Mouse (Mus musculus) lung, embryonic 14.5 days (tissue): ENCODE measurements around the gene Flnb. TPM values are rescaled to one million over a fixed set of nuclear protein-coding genes. Genes with fewer than 3 reads are reported as not detected.

ENCODE experiments used
- ATAC-seq: fragments of 200-750 bp; cut with Nextera tagmentation; 2 replicates; pipeline ENCODE4 v1.8.0; 2017; ENCODE audit warnings: mild to moderate bottlenecking, moderate TSS enrichment, moderate library complexity; ENCODE audit not compliant: insufficient read depth
- DNase-seq: peaks from one replicate; pipeline ENCODE4 v3.0.0-alpha.2; 2015
- H3K27ac ChIP-seq: fragments of 300-500 bp; sonication (generic); 2 replicates; pipeline ENCODE4 v1.5.1; 2014; ENCODE audit warnings: low read depth, mild to moderate bottlenecking, moderate library complexity
- H3K27me3 ChIP-seq: fragments of 300-500 bp; sonication (generic); 2 replicates; pipeline ENCODE4 v1.6.1; 2014; ENCODE audit warnings: low read length, control low read depth; ENCODE audit not compliant: insufficient read depth
- H3K36me3 ChIP-seq: fragments of 300-500 bp; sonication (generic); 2 replicates; pipeline ENCODE4 v1.6.1; 2014; ENCODE audit warnings: control low read depth; ENCODE audit not compliant: insufficient read depth
- H3K4me1 ChIP-seq: fragments of 300-500 bp; sonication (generic); 2 replicates; pipeline ENCODE4 v1.6.1; 2014; ENCODE audit warnings: antibody characterized with exemption, control low read depth; ENCODE audit not compliant: insufficient read depth
- H3K4me2 ChIP-seq: fragments of 300-500 bp; sonication (generic); 2 replicates; pipeline ENCODE4 v1.6.1; 2014; ENCODE audit warnings: mild to moderate bottlenecking
- H3K4me3 ChIP-seq: fragments of 300-500 bp; sonication (generic); 2 replicates; pipeline ENCODE4 v1.5.1; 2014; ENCODE audit warnings: low read depth, low read length
- H3K9ac ChIP-seq: fragments of 300-500 bp; sonication (generic); 2 replicates; pipeline ENCODE4 v1.6.1; 2014
- H3K9me3 ChIP-seq: fragments of 300-500 bp; sonication (generic); 2 replicates; pipeline ENCODE4 v1.6.1; 2016; ENCODE audit warnings: low read depth, low read length, control low read depth
- CTCF ChIP-seq: IDR thresholded peaks from 2 replicates; pipeline ENCODE4 v1.5.1; 2016; ENCODE audit warnings: antibody characterized with exemption, low read depth
- WGBS: fragments of 180-500 bp; shearing (Covaris S2); extraction: QIAGEN DNeasy Blood & Tissue Kit; methylation state at CpG from one replicate; pipeline ENCODE4 v1.1.7; 2014; 5-methylcytosine and 5-hydroxymethylcytosine counted together
- polyA plus RNA-seq: library from polyadenylated mRNA; unstranded; fragments of >200 nt; fragmentation: Nextera tagmentation; extraction: Ambion mirVana; gene quantifications from 2 replicates; pipeline ENCODE4 v1.2.1, GENCODE M21; 2014

Gene Flnb
- polyA plus RNA-seq, 1 experiment from 2014 or later: 22.5 TPM

GRCm38 (mm10) chr14:7842631-7843332 is 25.0 kb downstream of the Flnb start:
- H3K27ac ChIP-seq: no peak overlapping the region
- 61% methylated on average over 15 of the region's 15 CpGs for WGBS
- H3K4me2 ChIP-seq: no peak overlapping the region
- H3K4me1 ChIP-seq: 0 out of 2 replicates have a peak, but pooled peaks cover 2% of the 10 kb centered on the region
- H3K27me3 ChIP-seq: no peaks in the 10 kb centered on the region
- TF ChIP-seq CTCF: no peak
- no peaks in the 10 kb centered on the region for H3K36me3 ChIP-seq
- no peak overlapping the region for H3K9ac ChIP-seq
- ATAC-seq (no peak), DNase-seq (no peak)
- H3K9me3 ChIP-seq: no peaks in the 10 kb centered on the region
- no peak overlapping the region for H3K4me3 ChIP-seq

GRCm38 (mm10) chr14:7846696-7847095 is 28.9 kb downstream of the Flnb start:
- WGBS: 79% methylated on average over 4 of the region's 4 CpGs
- Histone ChIP-seq H3K4me2 (no peak overlapping the region), H3K36me3 (no peaks in the 10 kb centered on the region), H3K9ac (no peak overlapping the region), H3K27me3 (no peaks in the 10 kb centered on the region), H3K27ac (no peak overlapping the region), H3K4me1 (peaks cover 3% of the 10 kb centered on the region; the same call in 1 of the 2 replicates), H3K4me3 (no peak overlapping the region), H3K9me3 (no peaks in the 10 kb centered on the region)
- ATAC-seq (no peak), DNase-seq (no peak)
- TF ChIP-seq CTCF: no peak

GRCm38 (mm10) chr14:7847746-7848232 is 30.0 kb downstream of the Flnb start:
- peak; percentile 59 for DNase-seq
- no peak for TF ChIP-seq CTCF
- H3K9me3 ChIP-seq: no peaks in the 10 kb centered on the region
- H3K9ac ChIP-seq: no peak overlapping the region
- 45% methylated on average over 5 of the region's 5 CpGs for WGBS
- H3K4me1 ChIP-seq: peaks cover 3% of the 10 kb centered on the region
- H3K4me2 ChIP-seq: no peak overlapping the region
- H3K27ac ChIP-seq: peak overlapping the region; percentile 13
- no peaks in the 10 kb centered on the region for H3K36me3 ChIP-seq
- H3K27me3 ChIP-seq: no peaks in the 10 kb centered on the region
- peak; percentile 28; the same call in 1 of the 2 replicates for ATAC-seq
- H3K4me3 ChIP-seq: no peak overlapping the region

- Histone ChIP-seq H3K36me3 (no peaks in the 10 kb centered on the region), H3K27ac (peak overlapping the region; percentile 69), H3K4me1 (peaks cover 3% of the 10 kb centered on the region), H3K27me3 (no peaks in the 10 kb centered on the region), H3K4me3 (no peak overlapping the region), H3K4me2 (peak overlapping the region; percentile 31; the same call in 1 of the 2 replicates), H3K9me3 (no peaks in the 10 kb centered on the region), H3K9ac (no peak overlapping the region)
- ATAC-seq (no peak), DNase-seq (no peak)
- no peak for TF ChIP-seq CTCF
- WGBS: 38% methylated on average over 3 of the region's 3 CpGs
Measured at GRCm38 (mm10) chr14:7850913-7851312, 33.2 kb downstream of the Flnb start.

GRCm38 (mm10) chr14:7851543-7852065 is 33.8 kb downstream of the Flnb start:
- DNase-seq (peak; percentile 80), ATAC-seq (peak; percentile 69)
- TF ChIP-seq CTCF: no peak
- WGBS: 14% methylated on average over 5 of the region's 5 CpGs
- Histone ChIP-seq H3K4me3 (no peak overlapping the region), H3K36me3 (no peaks in the 10 kb centered on the region), H3K9ac (no peak overlapping the region), H3K9me3 (no peaks in the 10 kb centered on the region), H3K27ac (peak overlapping the region; percentile 69), H3K4me2 (peak overlapping the region; percentile 31; the same call in 1 of the 2 replicates), H3K27me3 (no peaks in the 10 kb centered on the region), H3K4me1 (peaks cover 3% of the 10 kb centered on the region)

- Histone ChIP-seq H3K4me1 (peaks cover 3% of the 10 kb centered on the region), H3K4me2 (no peak overlapping the region), H3K27ac (no peak overlapping the region), H3K36me3 (no peaks in the 10 kb centered on the region), H3K9me3 (no peaks in the 10 kb centered on the region), H3K9ac (no peak overlapping the region), H3K4me3 (no peak overlapping the region), H3K27me3 (no peaks in the 10 kb centered on the region)
- TF ChIP-seq CTCF: no peak
- DNase-seq (peak; percentile 76), ATAC-seq (peak; percentile 87)
- 16% methylated on average over 11 of the region's 11 CpGs for WGBS
Measured at GRCm38 (mm10) chr14:7853691-7854090, 35.9 kb downstream of the Flnb start.

- Histone ChIP-seq H3K27ac (no peak overlapping the region), H3K4me3 (no peak overlapping the region), H3K4me1 (no peaks in the 10 kb centered on the region; the same call in none of the 2 replicates), H3K9me3 (no peaks in the 10 kb centered on the region), H3K4me2 (no peak overlapping the region), H3K27me3 (no peaks in the 10 kb centered on the region), H3K9ac (no peak overlapping the region), H3K36me3 (no peaks in the 10 kb centered on the region)
- WGBS: 73% methylated on average over 6 of the region's 6 CpGs
- DNase-seq (no peak), ATAC-seq (no peak)
- no peak for TF ChIP-seq CTCF
Measured at GRCm38 (mm10) chr14:7854366-7854765, 36.6 kb downstream of the Flnb start.
